Comparison of ENCODE assay signal across 8 mouse cellular contexts in genomic region chr11:110477961-110478869, GRCm38 (mm10).
DNase-seq lines count a peak whose midpoint lies in the region; ATAC-seq and TF ChIP-seq lines count a peak whose summit lies in the region.

No protein-coding gene starts in this region.

- peak overlapping the region; percentile 64; the same call in 1 of the 2 replicates for H3K27ac ChIP-seq in hindbrain, embryonic 16.5 days (ENCODE audit: low read depth, low read length)
- no peak overlapping the region for H3K27ac ChIP-seq in midbrain, postnatal 0 days (ENCODE audit: low read depth, low read length)

- 22% methylated on average over 18 of the region's 18 CpGs for WGBS in hindbrain, embryonic 16.5 days
- 39% methylated on average over 18 of the region's 18 CpGs for WGBS in midbrain, postnatal 0 days

- H3K4me3 ChIP-seq in hindbrain, embryonic 16.5 days (ENCODE audit: low read length), result no peak overlapping the region
- H3K4me3 ChIP-seq in midbrain, postnatal 0 days (ENCODE audit: low read depth, low read length), result no peak overlapping the region

- peaks cover 25% of the 10 kb centered on the region for H3K4me1 ChIP-seq in hindbrain, embryonic 16.5 days (ENCODE audit: control insufficient read depth, insufficient read depth, low read depth, low read length)
- peaks cover 4% of the 10 kb centered on the region; the same call in 1 of the 2 replicates for H3K4me1 ChIP-seq in midbrain, postnatal 0 days (ENCODE audit: insufficient read depth, low read length)

- no peaks in the 10 kb centered on the region for H3K36me3 ChIP-seq in hindbrain, embryonic 16.5 days (ENCODE audit: control insufficient read depth, insufficient read depth, low read length)
- no peaks in the 10 kb centered on the region for H3K36me3 ChIP-seq in midbrain, postnatal 0 days (ENCODE audit: insufficient read depth, low read length)

- TF ChIP-seq CTCF in midbrain, postnatal 0 days (IDR thresholded peaks at IDR 0.05), result no peak

- peak overlapping the region; percentile 29; the same call in 1 of the 2 replicates for H3K4me2 ChIP-seq in hindbrain, embryonic 16.5 days (ENCODE audit: low read length)
- H3K4me2 ChIP-seq in midbrain, postnatal 0 days (ENCODE audit: low read depth, low read length, poor library complexity, severe bottlenecking), result peak overlapping the region; percentile 20; the same call in 1 of the 2 replicates

- ATAC-seq in hindbrain, embryonic 16.5 days, result peak; percentile 63
- no peak for ATAC-seq in midbrain, postnatal 0 days (ENCODE audit: low FRiP score)
- no peak for ATAC-seq in CD4-positive, CD25-positive, alpha-beta regulatory T cell, adult 4 months

- H3K27me3 ChIP-seq in hindbrain, embryonic 16.5 days (replicated peaks; ENCODE audit: control insufficient read depth, insufficient read depth, low read length), result no peaks in the 10 kb centered on the region
- no peaks in the 10 kb centered on the region for H3K27me3 ChIP-seq in midbrain, postnatal 0 days (ENCODE audit: insufficient read depth, low read length)

- no peaks in the 10 kb centered on the region for H3K9me3 ChIP-seq in hindbrain, embryonic 16.5 days (ENCODE audit: control insufficient read depth, low read length)
- no peaks in the 10 kb centered on the region for H3K9me3 ChIP-seq in midbrain, postnatal 0 days (ENCODE audit: low read length)

- H3K9ac ChIP-seq in hindbrain, embryonic 16.5 days (ENCODE audit: low read depth, low read length), result no peak overlapping the region
- no peak overlapping the region for H3K9ac ChIP-seq in midbrain, postnatal 0 days (replicated peaks; ENCODE audit: low read length, poor library complexity, severe bottlenecking)

- peak; percentile 57 for DNase-seq in kidney, adult 9 months
- DNase-seq in kidney, postnatal 25 days, result no peak
- DNase-seq in cerebellum, adult 9-11 months, result peak; percentile 67
- DNase-seq in midbrain, postnatal 0 days (ENCODE audit: low spot score), result peak; percentile 60
- no peak for DNase-seq in lung, adult 18-20 months
- no peak for DNase-seq in lung, postnatal 25 days (ENCODE audit: low spot score)

Comparison
In these comparisons a context has a peak if more than half of its experiments do, and no peak if none do; other contexts are left out.
1. DNase-seq: peak in kidney, adult 9 months (single experiment), cerebellum, adult 9-11 months (single experiment) and midbrain, postnatal 0 days (single experiment); none in kidney, postnatal 25 days (0 of 2), lung, adult 18-20 months (0 of 2) and lung, postnatal 25 days (single experiment).